Mouse (Mus musculus) neural tube, embryonic 14.5 days (tissue): ENCODE results near the gene Scgb1c1. TPM values are rescaled to one million over a fixed set of nuclear protein-coding genes. Genes with fewer than 3 reads are reported as not detected.
A peak's percentile ranks its signal among the peaks of the same experiment; 100 is the strongest.

ENCODE experiments used
- ATAC-seq: fragments of 200-750 bp; cut with Nextera tagmentation; 2 replicates; pipeline ENCODE4 v1.8.0; 2017; ENCODE audit warnings: low read depth, mild to moderate bottlenecking, moderate TSS enrichment, moderate library complexity
- H3K27ac ChIP-seq: fragments of 300-500 bp; sonication (generic); 2 replicates; pipeline ENCODE4 v1.5.1; 2014; ENCODE audit warnings: low read depth, mild to moderate bottlenecking, control low read depth, low read length, moderate library complexity, mixed read lengths
- H3K27me3 ChIP-seq: fragments of 300-500 bp; sonication (generic); 2 replicates; pipeline ENCODE4 v1.6.1; 2014; ENCODE audit warnings: low read length; ENCODE audit not compliant: control insufficient read depth, insufficient read depth
- H3K36me3 ChIP-seq: fragments of 300-500 bp; sonication (generic); 2 replicates; pipeline ENCODE4 v1.6.1; 2014; ENCODE audit warnings: low read length, mixed read lengths; ENCODE audit not compliant: control insufficient read depth, insufficient read depth
- H3K4me1 ChIP-seq: fragments of 300-500 bp; sonication (generic); 2 replicates; pipeline ENCODE4 v1.6.1; 2014; ENCODE audit warnings: low read length; ENCODE audit not compliant: control insufficient read depth, insufficient read depth
- H3K4me2 ChIP-seq: fragments of 300-500 bp; sonication (generic); 2 replicates; pipeline ENCODE4 v1.6.1; 2014; ENCODE audit warnings: mild to moderate bottlenecking, low read depth, low read length, control low read depth
- H3K4me3 ChIP-seq: fragments of 300-500 bp; sonication (generic); 2 replicates; pipeline ENCODE4 v1.5.1; 2014; ENCODE audit warnings: low read depth, low read length, control low read depth, mixed read lengths
- H3K9ac ChIP-seq: fragments of 300-500 bp; sonication (generic); replicated peaks from 2 replicates; pipeline ENCODE4 v1.6.1; 2014; ENCODE audit warnings: low read depth, mild to moderate bottlenecking, control low read depth, low read length, mixed read lengths
- H3K9me3 ChIP-seq: fragments of 300-500 bp; sonication (generic); 2 replicates; pipeline ENCODE4 v1.6.1; 2016; ENCODE audit warnings: low read length; ENCODE audit not compliant: control insufficient read depth
- WGBS: fragments of 180-500 bp; shearing (Covaris S2); extraction: QIAGEN DNeasy Blood & Tissue Kit; methylation state at CpG from one replicate; pipeline ENCODE4 v1.1.7; 2014; 5-methylcytosine and 5-hydroxymethylcytosine counted together
- polyA plus RNA-seq: library from polyadenylated mRNA; unstranded; fragments of >200 nt; fragmentation: Nextera tagmentation; extraction: Ambion mirVana; gene quantifications from 2 replicates; pipeline ENCODE4 v1.2.1, GENCODE M21; 2014

Scgb1c1 gene
- not detected in 2 replicates for polyA plus RNA-seq

- peak; percentile 85 for ATAC-seq
- H3K4me2 ChIP-seq = no peak within 1 kb of the TSS
- no peak within 1 kb of the TSS for H3K27ac ChIP-seq
- H3K9ac ChIP-seq = no peak within 1 kb of the TSS
- no peaks in the 10 kb centered on the region for H3K9me3 ChIP-seq
- no peak within 1 kb of the TSS for H3K4me3 ChIP-seq
- 36% methylated on average over 14 of the region's 14 CpGs for WGBS
- H3K27me3 ChIP-seq = no peaks in the 10 kb centered on the region
- H3K36me3 ChIP-seq = no peaks in the 10 kb centered on the region
- H3K4me1 ChIP-seq = no peaks in the 10 kb centered on the region
Observed at GRCm38 (mm10) chr7:140844905-140845665, at the start of gene Scgb1c1. Gene Scgb1c1, plus strand, starts transcription at chr7:140845547.

DNA sequence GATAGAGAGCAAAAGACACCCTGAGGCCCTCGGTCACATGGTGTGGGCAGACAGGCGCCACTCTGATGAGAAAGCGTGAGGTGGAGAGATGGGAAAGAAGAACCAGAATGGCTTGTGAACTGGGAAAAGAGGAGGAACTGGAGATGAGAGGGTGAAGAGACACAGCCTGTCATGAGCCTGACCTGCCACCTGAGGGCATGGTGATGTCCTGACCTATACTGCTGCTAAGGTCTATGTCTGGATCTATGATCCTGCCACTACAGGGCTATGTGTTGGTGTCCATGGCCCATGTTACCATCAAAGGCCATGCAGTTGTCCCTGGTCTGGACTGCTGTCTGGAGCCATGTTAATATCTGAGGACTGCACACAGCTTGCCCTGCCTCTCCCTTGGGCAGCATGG lies 47.7 kb upstream of the Scgb1c1 start:
- Histone ChIP-seq H3K9ac (no peak overlapping the region), H3K4me2 (no peak overlapping the region), H3K4me3 (no peak overlapping the region), H3K9me3 (no peaks in the 10 kb centered on the region), H3K4me1 (no peaks in the 10 kb centered on the region), H3K36me3 (no peaks in the 10 kb centered on the region), H3K27me3 (no peaks in the 10 kb centered on the region), H3K27ac (no peak overlapping the region)
- no peak for ATAC-seq
- WGBS = 89% methylated on average over 3 of the region's 3 CpGs

DNA sequence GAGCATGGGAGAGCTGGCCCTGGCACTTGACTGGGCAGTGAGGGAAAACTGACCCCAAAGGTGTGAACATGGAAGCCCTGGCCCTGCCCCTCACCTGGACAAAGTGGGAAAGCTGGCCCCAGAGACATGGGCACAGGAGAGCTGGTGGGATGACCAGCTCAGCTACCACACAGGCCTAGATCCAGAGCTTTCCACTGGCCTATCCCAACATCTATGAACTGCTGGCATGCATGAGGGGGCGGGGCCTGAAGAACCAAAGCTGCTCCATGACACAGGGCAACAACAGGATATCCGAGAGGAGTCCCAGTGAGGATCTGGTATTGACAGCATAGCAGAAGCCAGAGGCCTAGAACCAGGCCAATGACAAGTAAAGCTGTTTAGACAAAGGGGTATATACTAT lies 47.1 kb upstream of the Scgb1c1 start:
- Histone ChIP-seq H3K4me3 (no peak overlapping the region), H3K27me3 (no peaks in the 10 kb centered on the region), H3K9me3 (no peaks in the 10 kb centered on the region), H3K36me3 (no peaks in the 10 kb centered on the region), H3K27ac (no peak overlapping the region), H3K9ac (no peak overlapping the region), H3K4me2 (no peak overlapping the region), H3K4me1 (no peaks in the 10 kb centered on the region)
- ATAC-seq = no peak
- 75% methylated on average over 2 of the region's 2 CpGs for WGBS

GRCm38 (mm10) chr7:140802629-140803028 lies 42.7 kb upstream of the Scgb1c1 start:
- WGBS = 55% methylated on average over 6 of the region's 6 CpGs
- no peak overlapping the region for H3K27ac ChIP-seq
- no peak overlapping the region for H3K9ac ChIP-seq
- H3K4me2 ChIP-seq = no peak overlapping the region
- ATAC-seq = no peak
- no peaks in the 10 kb centered on the region for H3K27me3 ChIP-seq
- no peaks in the 10 kb centered on the region; the same call in 1 of the 2 replicates for H3K36me3 ChIP-seq
- no peaks in the 10 kb centered on the region for H3K4me1 ChIP-seq
- H3K9me3 ChIP-seq = no peaks in the 10 kb centered on the region
- no peak overlapping the region for H3K4me3 ChIP-seq

- ATAC-seq = no peak
- WGBS = 12% methylated on average over 1 of the region's 1 CpGs
Observed at GRCm38 (mm10) chr7:140805704-140806103, 39.6 kb upstream of the Scgb1c1 start.

GRCm38 (mm10) chr7:140810496-140810895 lies 34.9 kb upstream of the Scgb1c1 start:
- no peaks in the 10 kb centered on the region for H3K27me3 ChIP-seq
- no peak overlapping the region for H3K4me3 ChIP-seq
- no peak overlapping the region for H3K27ac ChIP-seq
- peaks cover 19% of the 10 kb centered on the region for H3K36me3 ChIP-seq
- no peaks in the 10 kb centered on the region for H3K4me1 ChIP-seq
- H3K4me2 ChIP-seq = no peak overlapping the region
- 93% methylated on average over 6 of the region's 6 CpGs for WGBS
- H3K9ac ChIP-seq = no peak overlapping the region
- ATAC-seq = no peak
- H3K9me3 ChIP-seq = no peaks in the 10 kb centered on the region

More at GRCm38 (mm10) chr7:140805704-140806103, 39.6 kb upstream of the Scgb1c1 start:
- no peak overlapping the region for H3K27ac ChIP-seq
- no peak overlapping the region for H3K4me2 ChIP-seq
- no peaks in the 10 kb centered on the region for H3K4me1 ChIP-seq
- no peaks in the 10 kb centered on the region; the same call in none of the 2 replicates for H3K36me3 ChIP-seq
- no peaks in the 10 kb centered on the region for H3K27me3 ChIP-seq
- H3K9me3 ChIP-seq = no peaks in the 10 kb centered on the region
- H3K4me3 ChIP-seq = no peak overlapping the region
- no peak overlapping the region for H3K9ac ChIP-seq

DNA sequence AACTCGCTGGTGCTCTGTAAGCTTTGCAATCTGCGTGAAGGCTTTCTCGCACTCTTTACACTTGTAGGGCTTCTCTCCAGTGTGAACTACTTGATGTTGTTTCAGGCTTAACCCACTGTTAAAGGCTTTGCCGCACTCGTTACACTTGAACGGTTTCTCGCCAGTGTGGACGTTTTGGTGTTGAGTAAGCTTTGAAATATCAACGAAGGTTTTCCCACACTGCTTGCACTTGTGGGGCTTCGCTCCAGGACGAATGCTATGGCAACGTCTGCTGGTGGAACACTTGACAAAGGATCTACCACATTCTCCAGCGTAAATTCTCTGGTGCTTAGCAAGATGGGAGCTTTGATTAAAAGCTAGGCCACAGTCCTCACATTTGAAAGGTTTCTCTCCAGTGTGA lies 33.6 kb upstream of the Scgb1c1 start:
- Histone ChIP-seq H3K4me1 (no peaks in the 10 kb centered on the region), H3K9ac (no peak overlapping the region), H3K27ac (no peak overlapping the region), H3K9me3 (no peaks in the 10 kb centered on the region), H3K36me3 (peaks cover 19% of the 10 kb centered on the region), H3K4me2 (no peak overlapping the region), H3K4me3 (no peak overlapping the region), H3K27me3 (no peaks in the 10 kb centered on the region)
- WGBS = 89% methylated on average over 13 of the region's 13 CpGs
- ATAC-seq = no peak

DNA sequence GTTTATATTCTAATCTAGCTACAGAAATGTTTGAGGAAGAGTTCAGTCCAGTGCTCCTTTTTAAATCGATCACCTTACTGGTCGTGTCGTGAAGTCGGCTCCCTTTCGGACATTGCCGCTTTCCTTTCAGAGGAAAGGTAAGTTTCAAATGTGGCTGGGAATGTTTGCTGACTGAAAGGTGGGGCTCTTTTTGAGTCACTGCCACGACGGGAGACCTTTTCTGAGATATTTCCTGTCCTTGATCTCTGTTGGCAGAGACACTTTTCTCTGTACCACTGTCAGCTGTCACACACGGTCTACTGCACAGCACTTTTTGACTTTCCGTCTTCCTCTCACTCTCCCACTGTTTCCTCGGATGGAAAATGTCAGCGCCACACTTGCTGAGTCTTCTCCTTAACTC lies 32.5 kb upstream of the Scgb1c1 start:
- WGBS = 95% methylated on average over 12 of the region's 12 CpGs
- no peaks in the 10 kb centered on the region for H3K4me1 ChIP-seq
- no peak overlapping the region for H3K4me3 ChIP-seq
- no peaks in the 10 kb centered on the region for H3K27me3 ChIP-seq
- H3K27ac ChIP-seq = no peak overlapping the region
- H3K4me2 ChIP-seq = no peak overlapping the region
- H3K9ac ChIP-seq = no peak overlapping the region
- peaks cover 19% of the 10 kb centered on the region for H3K36me3 ChIP-seq
- no peaks in the 10 kb centered on the region for H3K9me3 ChIP-seq
- ATAC-seq = no peak

- no peak overlapping the region for H3K9ac ChIP-seq
- H3K4me1 ChIP-seq = 0 out of 2 replicates have a peak, but pooled peaks cover 6% of the 10 kb centered on the region
- WGBS = 46% methylated on average over 4 of the region's 4 CpGs
- no peaks in the 10 kb centered on the region for H3K27me3 ChIP-seq
- peak overlapping the region; percentile 19; the same call in 1 of the 2 replicates for H3K4me2 ChIP-seq
- ATAC-seq = no peak
- H3K27ac ChIP-seq = no peak overlapping the region
- no peaks in the 10 kb centered on the region for H3K9me3 ChIP-seq
- H3K36me3 ChIP-seq = no peaks in the 10 kb centered on the region; the same call in 1 of the 2 replicates
- H3K4me3 ChIP-seq = no peak overlapping the region
Observed at GRCm38 (mm10) chr7:140820173-140820572, 25.2 kb upstream of the Scgb1c1 start.
